Mouse (Mus musculus) heart, embryonic 14.5 days (tissue): ENCODE results near the gene Tspan3. TPM values are rescaled to one million over a fixed set of nuclear protein-coding genes. Genes with fewer than 3 reads are reported as not detected.

Experiments used
- ATAC-seq: fragments of 200-750 bp; cut with Nextera tagmentation; 2 replicates; pipeline ENCODE4 v1.8.0; 2017; ENCODE audit warnings: low read depth, moderate TSS enrichment; ENCODE audit not compliant: insufficient number of reproducible peaks, insufficient read depth, low FRiP score
- H3K27ac ChIP-seq, 2 experiments: fragments of 200-500 bp in 1 of 2; fragments of 300-500 bp in 1 of 2; sonication (generic) in 1 of 2; replicated peaks in 1 of 2; 2 replicates each; pipeline ENCODE4 v1.5.1; 2012 to 2014; ENCODE audit warnings: low read depth in 2 of 2, low read length in 2 of 2, control low read depth in 1 of 2, mild to moderate bottlenecking in 1 of 2, mixed read lengths in 1 of 2; ENCODE audit not compliant: control insufficient read depth in 1 of 2, insufficient read depth in 1 of 2
- H3K27me3 ChIP-seq: fragments of 300-500 bp; sonication (generic); 2 replicates; pipeline ENCODE4 v1.6.1; 2014; ENCODE audit warnings: mild to moderate bottlenecking, low read length, control low read depth; ENCODE audit not compliant: control insufficient read depth, insufficient read depth
- H3K36me3 ChIP-seq: fragments of 300-500 bp; sonication (generic); 2 replicates; pipeline ENCODE4 v1.6.1; 2014; ENCODE audit warnings: mild to moderate bottlenecking, control low read depth, low read length, mixed read lengths; ENCODE audit not compliant: control insufficient read depth, insufficient read depth
- H3K4me1 ChIP-seq, 2 experiments: fragments of 200-500 bp in 1 of 2; fragments of 300-500 bp in 1 of 2; sonication (generic) in 1 of 2; 2 replicates each; pipeline ENCODE4 v1.6.1; 2012 to 2014; ENCODE audit warnings: low read length in 2 of 2, control low read depth in 1 of 2, mixed read lengths in 1 of 2; ENCODE audit not compliant: control insufficient read depth in 2 of 2, insufficient read depth in 2 of 2
- H3K4me2 ChIP-seq: fragments of 300-500 bp; sonication (generic); 2 replicates; pipeline ENCODE4 v1.6.1; 2014; ENCODE audit warnings: mild to moderate bottlenecking, low read length
- H3K4me3 ChIP-seq, 2 experiments: fragments of 200-500 bp in 1 of 2; fragments of 300-500 bp in 1 of 2; sonication (generic) in 1 of 2; 2 replicates each; pipeline ENCODE4 v1.5.1; 2012 to 2014; ENCODE audit warnings: low read length in 2 of 2, mild to moderate bottlenecking in 2 of 2, control low read depth in 1 of 2, low read depth in 1 of 2, moderate library complexity in 1 of 2; ENCODE audit not compliant: control insufficient read depth in 1 of 2, insufficient read depth in 1 of 2
- H3K9ac ChIP-seq: fragments of 300-500 bp; sonication (generic); 2 replicates; pipeline ENCODE4 v1.6.1; 2014; ENCODE audit warnings: mild to moderate bottlenecking, low read length
- H3K9me3 ChIP-seq: fragments of 300-500 bp; sonication (generic); 2 replicates; pipeline ENCODE4 v1.6.1; 2016; ENCODE audit warnings: low read length, control low read depth; ENCODE audit not compliant: control insufficient read depth
- WGBS: fragments of 180-500 bp; shearing (Covaris S2); extraction: QIAGEN DNeasy Blood & Tissue Kit; methylation state at CpG from one replicate; pipeline ENCODE4 v1.1.7; 2014; 5-methylcytosine and 5-hydroxymethylcytosine counted together
- polyA plus RNA-seq: library from polyadenylated mRNA; unstranded; fragments of >200 nt; fragmentation: Nextera tagmentation; extraction: Ambion mirVana; gene quantifications from 2 replicates; pipeline ENCODE4 v1.2.1, GENCODE M21; 2014

The Tspan3 gene
- polyA plus RNA-seq, 1 experiment from 2014 or later = 487 TPM

DNA sequence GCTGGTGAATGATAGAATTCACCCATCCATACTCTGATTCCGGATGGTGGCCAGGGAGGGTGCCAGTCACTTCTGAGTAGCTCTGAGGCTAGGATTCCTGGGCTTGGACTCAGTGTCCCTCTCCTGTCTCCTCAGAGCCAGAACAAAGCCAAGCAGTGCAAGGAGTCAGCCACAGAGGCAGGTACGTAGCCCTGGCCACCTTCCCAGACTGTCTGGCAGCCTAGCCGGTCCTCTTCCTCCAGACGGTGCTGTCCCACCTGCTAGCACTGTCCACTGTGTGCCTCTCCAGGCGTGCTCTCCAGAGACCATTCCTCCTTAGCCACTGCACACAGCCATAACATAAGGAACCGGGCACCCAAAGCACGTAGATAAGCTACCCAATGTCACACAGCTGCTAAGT is 41.7 kb downstream of the Tspan3 start:
- H3K27ac ChIP-seq = no peak overlapping the region
- H3K4me2 ChIP-seq = no peak overlapping the region
- H3K9me3 ChIP-seq = no peaks in the 10 kb centered on the region
- H3K9ac ChIP-seq = no peak overlapping the region
- H3K27me3 ChIP-seq = no peaks in the 10 kb centered on the region
- no peak overlapping the region for H3K4me3 ChIP-seq
- WGBS = 36% methylated on average over 7 of the region's 7 CpGs
- ATAC-seq = no peak
- H3K4me1 ChIP-seq = peaks cover 29 to 44% of the 10 kb centered on the region in 2 experiments
- H3K36me3 ChIP-seq = peaks cover 11% of the 10 kb centered on the region

DNA sequence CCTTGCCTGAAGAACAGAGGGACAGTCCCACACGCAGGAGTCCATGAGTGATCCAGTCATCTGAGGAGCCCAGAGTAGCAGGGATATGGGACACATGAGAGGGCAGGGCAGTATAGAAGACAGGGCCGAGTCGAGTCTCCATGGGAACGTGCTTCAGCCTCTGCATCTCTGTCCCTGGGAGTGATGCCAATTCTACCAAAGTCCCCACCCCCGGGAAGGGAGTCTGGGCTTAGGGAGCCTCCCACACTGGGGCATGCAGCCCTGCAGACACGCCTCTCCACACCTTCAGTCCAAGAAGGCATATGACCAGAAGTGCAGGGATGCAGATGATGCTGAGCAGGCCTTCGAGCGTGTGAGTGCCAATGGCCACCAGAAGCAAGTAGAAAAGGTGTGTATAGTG is 42.3 kb downstream of the Tspan3 start:
- 26% methylated on average over 8 of the region's 8 CpGs for WGBS
- Histone ChIP-seq H3K27me3 (no peaks in the 10 kb centered on the region), H3K27ac (no peak overlapping the region), H3K4me2 (no peak overlapping the region), H3K9ac (no peak overlapping the region), H3K9me3 (no peaks in the 10 kb centered on the region), H3K4me1 (peaks cover 30 to 44% of the 10 kb centered on the region in 2 experiments), H3K36me3 (peaks cover 5% of the 10 kb centered on the region), H3K4me3 (no peak overlapping the region)
- peak; percentile 15; the same call in 1 of the 2 replicates for ATAC-seq

DNA sequence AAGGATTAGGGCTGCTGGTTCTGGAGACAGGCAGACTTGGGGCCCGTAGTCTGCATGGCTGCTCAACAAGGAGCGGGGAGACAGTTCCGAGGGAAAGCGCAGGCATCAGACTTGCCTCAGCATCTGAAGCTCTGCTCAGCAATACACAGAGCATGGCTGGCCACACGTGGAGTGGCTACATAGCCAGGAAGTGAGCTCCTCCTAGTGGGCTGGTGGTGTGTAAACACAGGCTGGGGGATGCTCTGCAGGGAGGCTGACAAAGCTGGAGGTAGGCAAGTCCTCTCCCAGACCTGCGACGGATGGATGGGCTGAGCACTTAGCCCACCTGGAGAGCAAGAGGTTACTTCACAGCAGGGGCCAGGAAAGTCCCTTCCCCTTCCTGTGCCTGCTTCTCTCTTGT is 44.2 kb downstream of the Tspan3 start:
- H3K4me1 ChIP-seq = peaks cover 28 to 38% of the 10 kb centered on the region in 2 experiments
- WGBS = 14% methylated on average over 7 of the region's 7 CpGs

DNA sequence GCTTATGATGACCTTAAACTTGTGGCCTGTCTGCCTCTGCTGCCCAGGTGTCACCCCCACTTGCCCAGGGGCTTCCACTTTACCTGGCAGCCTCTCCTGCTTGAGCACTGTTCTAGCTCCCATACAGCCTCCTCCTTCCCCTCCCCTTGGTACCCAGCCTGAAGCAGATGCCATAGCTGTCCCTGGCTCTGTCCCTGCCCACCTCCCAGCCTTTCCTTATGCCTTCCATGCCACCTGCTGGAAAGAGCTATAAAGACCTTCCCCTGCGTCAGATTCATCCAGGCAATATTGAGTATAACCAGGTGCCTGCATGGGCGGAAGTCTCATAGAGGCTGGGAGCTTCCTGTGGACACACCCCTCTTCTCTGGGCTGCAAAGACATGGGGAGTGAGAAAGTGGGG is 45.6 kb downstream of the Tspan3 start:
- Histone ChIP-seq H3K9ac (no peak overlapping the region), H3K9me3 (no peaks in the 10 kb centered on the region)
- 61% methylated on average over 2 of the region's 2 CpGs for WGBS

More for the DNA sequence above, 44.2 kb downstream of the Tspan3 start:
- H3K27ac ChIP-seq = no peak overlapping the region
- no peak for ATAC-seq
- no peaks in the 10 kb centered on the region for H3K36me3 ChIP-seq
- H3K27me3 ChIP-seq = no peaks in the 10 kb centered on the region
- H3K9ac ChIP-seq = no peak overlapping the region
- H3K4me3 ChIP-seq = no peak overlapping the region
- no peaks in the 10 kb centered on the region for H3K9me3 ChIP-seq
- no peak overlapping the region for H3K4me2 ChIP-seq

DNA sequence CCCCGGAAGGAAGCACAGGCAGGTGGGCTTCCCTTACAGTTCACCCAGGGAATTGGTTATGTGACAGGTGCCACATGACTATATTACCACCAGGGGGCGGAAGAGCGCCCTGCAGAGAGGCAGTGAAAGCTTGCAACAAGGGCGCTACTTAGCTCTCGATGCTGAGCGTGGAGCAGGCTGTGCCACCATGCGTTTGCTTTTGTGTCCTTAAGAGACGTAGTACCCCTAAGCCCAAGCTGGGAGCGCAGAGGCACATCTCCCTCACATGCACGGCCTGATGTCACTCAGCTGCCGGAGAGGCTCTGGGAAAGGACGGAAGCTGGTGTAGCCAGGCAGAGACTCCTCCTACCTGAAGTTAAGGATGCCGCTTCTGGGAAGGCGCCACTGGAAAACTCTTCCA is 46.7 kb downstream of the Tspan3 start:
- WGBS = 2% methylated on average over 14 of the region's 14 CpGs
- Histone ChIP-seq H3K27me3 (no peaks in the 10 kb centered on the region), H3K36me3 (no peaks in the 10 kb centered on the region), H3K4me1 (peaks cover 14 to 22% of the 10 kb centered on the region in 2 experiments), H3K27ac (no peak overlapping the region), H3K9me3 (no peaks in the 10 kb centered on the region), H3K4me3 (peak overlapping the region; percentile 30 to 49), H3K4me2 (peak overlapping the region; percentile 71), H3K9ac (peak overlapping the region; percentile 49)
- no peak for ATAC-seq

More for the DNA sequence above, 45.6 kb downstream of the Tspan3 start:
- Histone ChIP-seq H3K27ac (no peak overlapping the region), H3K4me1 (peaks cover 23 to 32% of the 10 kb centered on the region in 2 experiments), H3K36me3 (no peaks in the 10 kb centered on the region), H3K27me3 (no peaks in the 10 kb centered on the region), H3K4me2 (no peak overlapping the region), H3K4me3 (no peak overlapping the region)
- no peak for ATAC-seq

DNA sequence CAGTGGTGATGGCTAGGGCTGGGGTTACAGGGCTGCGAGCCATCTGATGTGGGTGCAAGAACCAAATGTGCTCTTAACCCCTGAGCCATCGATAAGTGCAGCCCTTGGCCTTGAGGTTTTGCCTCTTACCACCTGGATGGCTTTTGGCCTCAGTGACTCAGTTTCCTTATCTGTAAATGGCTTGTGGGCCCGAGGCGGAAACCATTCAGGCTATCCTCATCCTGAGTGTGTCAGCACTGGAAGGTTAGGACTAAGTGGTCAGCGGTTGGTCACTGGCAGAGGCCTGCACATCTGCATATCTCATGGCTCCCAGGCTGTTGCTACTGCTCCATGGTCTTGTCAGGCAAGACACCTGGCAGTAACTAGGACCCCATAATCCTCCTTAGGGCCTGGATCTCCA is 47.2 kb downstream of the Tspan3 start:
- no peak overlapping the region for H3K4me2 ChIP-seq
- 68% methylated on average over 5 of the region's 5 CpGs for WGBS
- ATAC-seq = no peak

DNA sequence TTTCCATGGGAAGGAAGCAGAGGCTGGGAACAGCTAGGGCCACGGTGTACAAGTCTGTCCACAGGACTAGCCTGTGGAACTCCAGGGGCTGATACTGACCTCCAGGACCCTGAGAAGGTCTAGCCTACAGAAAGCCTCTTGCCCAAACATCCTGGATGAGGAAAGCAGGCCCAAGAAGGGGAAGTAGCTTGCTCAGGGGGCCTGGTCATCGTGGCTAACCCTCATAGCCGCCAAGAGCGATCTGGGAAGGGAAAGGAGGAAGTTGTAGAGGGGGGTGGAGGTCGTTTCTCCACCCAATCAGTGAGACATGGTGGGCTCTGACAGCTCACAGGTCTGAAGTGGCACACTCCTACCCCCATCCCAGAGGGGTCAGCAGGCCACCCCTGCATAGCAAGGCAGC is 57.1 kb downstream of the Tspan3 start:
- no peak overlapping the region for H3K27ac ChIP-seq
- H3K4me2 ChIP-seq = no peak overlapping the region
- no peak for ATAC-seq
- H3K4me1 ChIP-seq = peaks cover 10 to 14% of the 10 kb centered on the region in 2 experiments; a peak in 3 of 4 replicates
- no peaks in the 10 kb centered on the region for H3K27me3 ChIP-seq
- no peaks in the 10 kb centered on the region for H3K9me3 ChIP-seq
- 84% methylated on average over 5 of the region's 5 CpGs for WGBS
- H3K4me3 ChIP-seq = no peak overlapping the region
- H3K36me3 ChIP-seq = no peaks in the 10 kb centered on the region
- H3K9ac ChIP-seq = no peak overlapping the region

More for the DNA sequence above, 47.2 kb downstream of the Tspan3 start:
- no peak overlapping the region for H3K27ac ChIP-seq
- no peaks in the 10 kb centered on the region for H3K36me3 ChIP-seq
- H3K4me3 ChIP-seq = no peak overlapping the region
- no peak overlapping the region for H3K9ac ChIP-seq
- H3K4me1 ChIP-seq = peaks cover 10 to 17% of the 10 kb centered on the region in 2 experiments; a peak in 3 of 4 replicates
- no peaks in the 10 kb centered on the region for H3K27me3 ChIP-seq
- H3K9me3 ChIP-seq = no peaks in the 10 kb centered on the region

DNA sequence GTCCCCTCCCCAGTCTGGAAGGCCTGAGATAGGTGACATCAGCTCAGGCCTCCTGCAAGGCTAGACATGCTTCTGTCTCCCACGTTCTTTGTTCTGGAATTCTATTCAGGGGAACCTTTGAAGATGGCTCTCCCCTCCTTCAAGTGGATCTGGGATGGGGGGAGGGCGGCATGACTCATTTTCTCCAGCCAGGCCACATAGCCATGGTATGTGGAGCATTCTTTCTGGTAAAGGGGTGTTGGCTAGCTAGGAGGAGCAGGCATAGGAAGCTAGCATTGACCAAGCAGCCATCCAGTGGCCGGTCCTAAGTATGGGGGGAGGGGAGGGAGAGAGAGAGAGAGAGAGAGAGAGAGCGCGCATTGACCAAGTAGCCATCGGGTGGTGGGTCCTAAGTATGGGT is 57.8 kb downstream of the Tspan3 start:
- H3K9ac ChIP-seq = no peak overlapping the region
- H3K4me1 ChIP-seq = peaks cover 10 to 14% of the 10 kb centered on the region in 2 experiments; a peak in 3 of 4 replicates
- no peak overlapping the region for H3K27ac ChIP-seq
- no peak overlapping the region for H3K4me2 ChIP-seq
- H3K36me3 ChIP-seq = no peaks in the 10 kb centered on the region
- H3K27me3 ChIP-seq = no peaks in the 10 kb centered on the region
- 44% methylated on average over 6 of the region's 6 CpGs for WGBS
- no peak for ATAC-seq
- H3K9me3 ChIP-seq = no peaks in the 10 kb centered on the region
- no peak overlapping the region for H3K4me3 ChIP-seq
